Mouse (Mus musculus): Measurements from ENCODE around the gene Rpl15.

DNA sequence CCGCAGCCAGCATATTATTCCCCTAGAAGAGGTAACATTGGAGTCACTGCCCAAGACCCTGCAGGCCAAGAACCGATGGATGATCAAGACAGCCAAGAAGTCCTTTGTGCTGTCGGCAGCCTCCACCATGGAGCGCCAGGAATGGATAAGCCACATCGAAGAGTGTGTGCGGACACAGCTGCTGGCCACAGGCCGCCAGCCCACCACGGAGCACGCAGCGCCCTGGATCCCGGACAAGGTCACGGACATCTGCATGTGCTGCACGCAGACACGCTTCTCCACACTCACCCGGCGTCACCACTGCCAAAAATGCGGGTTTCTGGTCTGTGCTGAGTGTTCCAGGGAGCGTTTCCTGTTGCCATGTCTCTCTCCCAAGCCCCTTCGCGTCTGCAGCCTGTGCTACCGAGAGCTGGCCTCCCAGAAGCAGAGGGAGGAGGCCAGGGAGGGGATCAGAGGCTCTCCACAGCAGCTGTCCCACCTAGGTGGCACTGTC lies 28.5 kb downstream of the Rpl15 start:
- TF ChIP-seq MAX (IDR thresholded peaks at IDR 0.05; ENCODE audit: low read length): no peak
- no peak for TF ChIP-seq ZKSCAN1 (IDR thresholded peaks at IDR 0.05; ENCODE audit: borderline replicate concordance, low read depth, low read length)
- no peak for TF ChIP-seq CHD1 (IDR thresholded peaks at IDR 0.05; ENCODE audit: low read depth, low read length)
- no peak for TF ChIP-seq BHLHE40 (IDR thresholded peaks at IDR 0.05; ENCODE audit: low read depth, low read length)

Data from CH12.LX (cell line).